Mouse (Mus musculus) right cerebral cortex, postnatal 25 days (tissue): ENCODE measurements at regions not wholly inside any gene's neighbourhood (a gene's known extent, or its start where the extent isn't known, plus 50 kb on each side); places are given as distances from the start of the nearest gene placed in this dataset.

Experiments used
- DNase-seq: peaks from one replicate; pipeline ENCODE4 v3.0.0; 2022

- no peak for DNase-seq
Measured at GRCm38 (mm10) chr8:127662776-127663499, 599.2 kb downstream of the Pard3 start.

DNA sequence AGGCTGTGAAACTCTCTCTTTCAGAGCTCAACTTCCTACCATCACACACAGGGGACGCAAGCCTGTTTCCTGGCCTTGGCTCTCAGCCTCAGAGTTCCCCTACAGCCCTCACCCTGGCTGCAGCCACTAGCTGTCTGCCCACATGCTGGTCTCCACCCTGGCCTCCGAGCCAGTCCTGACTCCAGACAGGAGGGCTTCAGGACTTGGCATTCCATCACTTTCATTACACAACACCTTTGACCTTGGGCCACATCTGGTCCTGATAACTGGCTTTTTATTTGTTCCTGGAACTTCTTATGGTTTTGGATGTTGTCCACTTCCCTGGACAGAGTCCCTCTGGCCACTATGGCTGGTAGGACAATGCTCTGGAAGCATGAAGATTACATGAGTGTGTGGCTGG, 602.9 kb downstream of the Pard3 start:
- DNase-seq = no peak

GRCm38 (mm10) chr8:127668991-127669390, 605.3 kb downstream of the Pard3 start:
- DNase-seq = no peak

- DNase-seq = no peak
Measured at GRCm38 (mm10) chr8:127674063-127674462, 610.4 kb downstream of the Pard3 start.

- peak; percentile 43 for DNase-seq
Measured at GRCm38 (mm10) chr8:127675377-127675776, 611.7 kb downstream of the Pard3 start.

- no peak for DNase-seq
Measured at GRCm38 (mm10) chr8:127680205-127680604, 616.5 kb downstream of the Pard3 start.

DNA sequence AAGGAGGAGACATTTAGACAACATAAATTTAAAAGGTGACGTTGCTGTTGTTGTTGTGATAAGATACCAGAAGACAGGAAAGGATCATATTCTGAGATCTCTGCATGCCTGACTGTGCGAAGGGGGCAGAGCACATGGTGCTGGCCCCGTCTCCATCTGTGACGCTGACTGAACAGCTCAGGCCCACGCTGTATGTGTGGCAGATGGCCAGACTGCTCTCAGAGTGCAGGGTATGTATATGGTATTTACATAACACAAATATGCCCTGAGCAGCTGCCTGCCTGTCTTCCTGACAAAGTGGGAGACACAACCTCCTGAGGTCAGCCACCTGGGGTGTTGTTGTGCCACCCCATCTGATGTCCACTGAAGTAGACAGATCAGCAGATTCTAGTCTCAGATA, 620.5 kb downstream of the Pard3 start:
- no peak for DNase-seq

DNA sequence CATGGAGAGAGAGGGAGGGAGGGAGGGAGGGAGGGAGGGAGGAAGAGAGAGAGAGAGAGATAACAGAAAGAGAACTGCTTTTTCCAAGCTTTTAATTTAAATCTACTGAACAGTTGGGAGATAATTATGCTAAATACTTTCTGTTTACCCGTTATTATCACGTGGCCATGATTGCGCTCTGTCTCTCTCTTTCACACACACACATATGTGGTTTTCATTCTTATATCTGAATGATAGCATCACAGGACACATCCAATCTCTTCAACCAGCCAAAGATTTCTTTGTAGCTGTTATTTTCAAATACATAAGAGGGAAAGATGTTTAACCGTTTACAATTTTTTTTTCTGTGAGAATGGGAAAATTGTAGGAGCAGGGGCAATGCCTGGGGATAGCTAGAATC, 627.1 kb downstream of the Pard3 start:
- no peak for DNase-seq

DNA sequence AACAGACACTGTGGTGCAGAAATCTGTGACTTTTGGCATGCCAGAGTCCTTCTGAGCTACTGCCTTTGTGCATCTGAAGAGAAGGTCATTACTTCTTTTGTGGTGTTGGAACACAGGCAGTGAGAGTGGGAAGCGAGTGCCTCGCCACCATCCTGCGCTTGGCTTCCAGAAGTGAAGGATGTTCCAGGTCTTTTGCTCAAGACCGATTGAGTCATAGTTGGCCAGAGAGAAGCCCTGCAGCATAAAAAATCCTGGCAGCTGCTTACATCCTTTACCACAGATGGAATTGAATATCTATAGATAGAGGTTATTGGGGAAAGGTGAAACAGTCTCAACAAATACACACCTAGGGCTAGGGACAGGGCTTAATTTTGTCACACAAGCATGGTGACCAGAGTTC, 634.7 kb downstream of the Pard3 start:
- DNase-seq = no peak

- no peak for DNase-seq
Measured at GRCm38 (mm10) chr8:127704406-127704805, 640.7 kb downstream of the Pard3 start.

- DNase-seq = peak; percentile 87
Measured at GRCm38 (mm10) chr8:127706051-127706835, 642.5 kb downstream of the Pard3 start.

- DNase-seq = no peak
Measured at GRCm38 (mm10) chr8:127709439-127709838, 645.7 kb downstream of the Pard3 start.

GRCm38 (mm10) chr8:127715097-127715496, 643.3 kb upstream of the Nrp1 start:
- DNase-seq = no peak

DNA sequence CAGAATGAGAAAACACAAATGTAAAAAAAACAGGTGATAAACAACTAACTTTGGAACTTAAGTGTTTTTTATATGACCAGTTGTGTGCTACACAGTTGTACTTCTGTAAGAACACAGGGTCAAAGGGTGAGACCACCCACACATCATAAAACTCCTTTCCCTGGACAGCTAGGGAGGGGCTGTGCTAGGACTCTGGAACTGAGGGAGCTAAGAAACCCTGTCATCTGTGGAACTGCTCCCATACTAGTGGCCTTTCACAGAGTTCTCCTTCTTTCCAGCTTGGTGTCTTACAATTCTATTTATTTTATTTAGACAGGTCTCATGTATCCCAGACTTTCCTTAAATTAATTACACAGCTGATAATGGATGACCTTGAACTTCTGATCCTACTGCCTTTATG, 640.4 kb upstream of the Nrp1 start:
- no peak for DNase-seq

GRCm38 (mm10) chr8:127719881-127720280, 638.5 kb upstream of the Nrp1 start:
- no peak for DNase-seq

DNA sequence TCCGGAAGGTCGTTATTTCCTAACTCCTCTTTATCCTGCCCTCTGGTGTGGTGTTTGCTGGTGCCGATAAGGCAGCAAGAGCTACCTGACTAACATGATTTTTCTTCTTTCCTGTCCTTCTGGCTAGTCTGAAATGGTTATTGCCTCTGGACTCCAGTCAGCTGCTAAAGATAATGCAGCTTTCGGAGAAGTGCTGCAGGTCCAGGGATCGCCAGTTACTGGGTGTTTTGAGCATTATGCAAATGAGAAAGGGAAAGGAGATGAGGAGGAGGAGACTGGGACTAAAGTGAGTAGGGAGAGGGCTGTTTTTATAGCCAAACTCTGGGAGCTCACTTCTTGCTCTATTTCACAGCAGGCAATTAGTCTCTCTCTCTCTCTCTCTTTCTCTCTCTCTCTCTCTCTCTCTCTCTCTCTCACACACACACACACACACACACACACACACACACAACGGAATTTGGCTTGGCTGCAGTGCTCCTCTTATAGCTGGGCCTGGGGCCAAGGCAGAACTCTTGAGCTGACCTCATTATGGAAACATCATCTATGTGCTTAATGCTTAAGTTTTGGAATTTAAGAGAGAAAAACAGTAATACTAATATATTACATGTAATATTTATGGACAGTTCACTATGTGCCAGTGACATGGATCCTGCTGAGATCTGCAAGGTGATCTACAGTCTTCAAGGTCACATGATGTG, 637.7 kb upstream of the Nrp1 start:
- no peak for DNase-seq

DNA sequence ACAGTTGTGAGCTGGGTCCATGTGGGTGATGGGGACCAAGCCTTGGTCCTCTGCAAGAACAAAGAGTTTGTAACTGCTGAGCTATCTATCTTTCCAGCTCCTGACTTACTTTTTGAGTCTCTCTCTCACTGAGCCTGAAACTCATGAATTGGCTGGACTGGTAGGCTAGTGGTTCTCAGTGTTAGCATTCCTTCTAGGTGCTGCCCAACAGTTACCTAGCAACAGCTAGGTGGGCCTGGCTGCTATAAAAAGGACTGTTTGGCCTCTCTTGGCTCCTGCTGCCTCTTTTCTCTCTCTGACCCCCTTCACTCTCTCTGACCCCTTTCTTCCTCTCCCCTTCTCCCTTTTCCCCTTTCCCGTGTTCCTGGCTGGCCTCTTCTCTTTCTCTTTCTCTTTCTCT, 636.8 kb upstream of the Nrp1 start:
- no peak for DNase-seq

DNA sequence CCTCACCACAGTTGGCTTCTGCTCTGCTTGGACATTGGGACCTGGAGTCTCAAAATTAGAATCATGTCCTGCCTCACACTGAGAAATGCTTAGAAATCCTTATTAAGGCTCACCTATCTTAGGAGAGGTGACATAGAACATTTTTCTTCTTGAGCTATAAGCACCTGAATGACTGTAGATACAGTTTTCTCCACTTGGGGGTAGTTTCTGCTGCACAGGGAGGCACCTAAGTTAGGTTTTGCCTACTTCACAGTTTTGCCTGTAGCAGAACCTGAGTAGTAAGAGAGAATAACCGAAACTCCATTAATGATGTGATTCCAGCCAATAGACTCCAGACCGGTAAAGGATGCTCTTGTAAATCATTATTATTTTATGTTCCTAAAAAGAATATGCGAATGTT, 624.3 kb upstream of the Nrp1 start:
- no peak for DNase-seq

DNA sequence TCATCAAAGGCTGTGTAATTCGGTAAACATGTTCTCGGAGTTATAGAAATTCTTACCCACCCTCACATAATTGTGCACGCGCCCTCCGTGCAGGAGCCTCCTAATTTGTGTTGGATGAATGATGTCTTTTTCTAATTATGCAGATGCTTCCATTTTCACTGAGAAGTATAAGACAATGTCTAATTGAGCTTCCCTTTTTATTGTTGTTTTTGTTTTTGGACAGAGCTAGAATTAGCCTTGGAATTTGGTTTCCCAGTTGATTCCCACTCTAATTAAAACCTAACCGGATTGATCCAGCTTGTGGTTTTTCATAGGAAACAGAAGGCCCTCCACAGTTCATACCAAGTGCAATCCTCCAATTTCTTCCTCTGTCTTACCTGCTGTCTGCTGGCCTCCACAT, 616.2 kb upstream of the Nrp1 start:
- no peak for DNase-seq

DNA sequence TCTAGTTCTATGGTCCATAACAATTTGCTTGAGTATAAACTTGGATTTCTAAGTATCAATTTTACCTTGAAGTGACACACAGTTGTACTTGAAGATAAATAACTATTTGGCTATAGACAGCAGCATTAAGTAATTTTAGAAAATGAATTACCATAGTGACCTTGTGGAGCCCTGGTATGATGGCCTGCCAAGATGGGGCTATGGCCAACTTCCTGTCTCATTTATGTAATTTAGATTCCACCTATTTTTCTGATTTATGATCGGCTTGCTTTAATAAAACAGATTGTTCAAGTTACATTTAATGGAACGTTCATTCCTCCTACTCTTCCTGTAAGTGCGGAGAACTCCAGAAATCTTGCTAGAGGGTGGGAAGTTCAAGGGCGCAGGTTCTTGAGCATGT, 613.2 kb upstream of the Nrp1 start:
- no peak for DNase-seq

DNA sequence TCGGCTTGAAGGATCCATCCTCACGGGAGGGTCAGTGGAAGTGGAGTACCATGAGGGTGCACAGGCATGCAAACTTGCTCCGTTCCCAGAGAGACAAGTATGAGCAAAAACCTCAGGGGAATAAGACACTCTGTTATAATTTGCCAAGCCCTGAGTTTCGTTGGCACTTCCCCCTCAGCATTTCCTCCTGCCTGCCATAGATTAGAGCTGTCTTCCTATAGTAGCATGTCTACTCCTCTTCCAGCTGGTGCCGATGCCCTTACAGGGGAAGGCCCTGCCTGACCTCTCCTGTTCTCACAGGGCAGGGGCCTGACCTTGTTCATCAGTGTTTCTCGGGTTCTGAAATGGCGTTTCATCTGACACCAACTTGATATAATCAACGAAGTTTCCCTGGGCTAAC, 611.9 kb upstream of the Nrp1 start:
- no peak for DNase-seq

- DNase-seq = no peak
Measured at GRCm38 (mm10) chr8:127752871-127753270, 605.5 kb upstream of the Nrp1 start.

- DNase-seq = no peak
Measured at GRCm38 (mm10) chr8:127753793-127754565, 604.4 kb upstream of the Nrp1 start.
